Mouse (Mus musculus): ENCODE data around the gene Vmn2r57. TPM values are rescaled to one million over a fixed set of nuclear protein-coding genes. Genes with fewer than 3 reads are reported as not detected.

Gene Vmn2r57
- polyA plus RNA-seq (2012; rRNA removed), result 0.52 and 0.54 TPM in 2 replicates

GRCm38 (mm10) chr7:41448596-41448995, at the start of gene Vmn2r57:
Gene Vmn2r57 (minus strand): TSS chr7:41448696.

GRCm38 (mm10) chr7:41393048-41393971, 55.2 kb downstream of the Vmn2r57 start, which contains the start of gene AI987944:
Gene AI987944 (minus strand): TSS chr7:41393379.

Other genes starting within 250 kb of the Vmn2r57 start
- gene AI987944, start 55.3 kb downstream of the Vmn2r57 start, polyA plus RNA-seq (2012; rRNA removed), result 5.7 TPM in 2 replicates
- 0.25 and 0.31 TPM in 2 replicates for gene Gm20449, start 50.7 kb upstream of the Vmn2r57 start, polyA plus RNA-seq (2012; rRNA removed)
- gene AW146154, start 51.2 kb upstream of the Vmn2r57 start, polyA plus RNA-seq (2012; rRNA removed), result 6.3 and 6.5 TPM in 2 replicates
- gene Gm6871, start 125.0 kb upstream of the Vmn2r57 start, polyA plus RNA-seq (2012; rRNA removed), result not detected in 2 replicates
- 16.6 and 18.0 TPM in 2 replicates for gene 2610021A01Rik, start 150.5 kb upstream of the Vmn2r57 start, polyA plus RNA-seq (2012; rRNA removed)
- gene Zfp788, start 184.5 kb upstream of the Vmn2r57 start, polyA plus RNA-seq (2012; rRNA removed), result 21.3 and 23.2 TPM in 2 replicates

Data from central nervous system, embryonic 18 days (tissue).